ENCODE assay signal across 12 mouse cellular contexts in genomic region chr19:47502563-47502962, GRCm38 (mm10). TPM values are rescaled to one million over a fixed set of nuclear protein-coding genes. Genes with fewer than 3 reads are reported as not detected.
A peak's percentile ranks its signal among the peaks of the same experiment; 100 is the strongest.
DNase-seq lines count a peak whose midpoint lies in the region; ATAC-seq and TF ChIP-seq lines count a peak whose summit lies in the region.
"Had no signal": no experiment of that assay in that cellular context is flagged by ENCODE, and none has a peak within 500 bp of the region (broad histone marks: within the 10 kb centered on the region; RNA-seq: fewer than 3 reads in every experiment).

No protein-coding gene starts in this region.

- ATAC-seq in erythroid progenitor cell, adult 5-6 weeks (replicated peaks; ENCODE audit: low FRiP score, poor library complexity, severe bottlenecking) = 0 out of 2 replicates have a peak, but pooled peaks have one; percentile 48
- ATAC-seq: forebrain, embryonic 15.5 days had no signal

- no peaks in the 10 kb centered on the region for H3K27me3 ChIP-seq in kidney, adult 2 months (replicated peaks; ENCODE audit: control insufficient read depth, insufficient read depth, low read length)
- H3K27me3 ChIP-seq: forebrain, embryonic 15.5 days; hindbrain, embryonic 15.5 days; neural tube, embryonic 13.5 days had no signal

- no peak overlapping the region for H3K9ac ChIP-seq in ES-E14 (ENCODE audit: insufficient read depth, low read depth, low read length, poor library complexity, severe bottlenecking)
- H3K9ac ChIP-seq: forebrain, embryonic 15.5 days; hindbrain, embryonic 15.5 days; neural tube, embryonic 13.5 days had no signal

- H3K36me3 ChIP-seq in kidney, adult 2 months (ENCODE audit: control insufficient read depth, insufficient read depth, low read length) = no peaks in the 10 kb centered on the region
- H3K36me3 ChIP-seq in ES-E14 (ENCODE audit: control insufficient read depth, insufficient read depth, low read length, poor library complexity, severe bottlenecking) = peaks cover 2% of the 10 kb centered on the region; the same call in 1 of the 2 replicates
- H3K36me3 ChIP-seq: forebrain, embryonic 15.5 days; hindbrain, embryonic 15.5 days; neural tube, embryonic 13.5 days had no signal

- no peaks in the 10 kb centered on the region for H3K4me1 ChIP-seq in kidney, adult 2 months (ENCODE audit: control insufficient read depth, insufficient read depth, low read length)
- H3K4me1 ChIP-seq in ES-E14 (ENCODE audit: control insufficient read depth in 2 of 2, insufficient read depth in 2 of 2, low read length in 2 of 2, poor library complexity in 1 of 2) = no peaks in the 10 kb centered on the region

- in situ Hi-C loops in ES-E14 (cut with MboI; ENCODE audit: low sequenced_read_pairs in 2 of 2, unreplicated experiment in 2 of 2) = loop anchor here (5.0 to 25.0 kb wide), 2 partner anchors 235 to 310 kb away; no protein-coding TSS in a partner anchor

- H3K4me3 ChIP-seq in kidney, adult 2 months (ENCODE audit: insufficient read depth, low read depth, low read length) = no peak overlapping the region
- no peak overlapping the region for H3K4me3 ChIP-seq in ES-E14 (ENCODE audit: insufficient read depth in 1 of 2, low read depth in 1 of 2, low read length in 2 of 2, poor library complexity in 1 of 2, severe bottlenecking in 1 of 2)
- H3K4me3 ChIP-seq: forebrain, embryonic 15.5 days; hindbrain, embryonic 15.5 days; neural tube, embryonic 13.5 days had no signal

- peak; percentile 33 for DNase-seq in kidney, adult 2 months
- DNase-seq in kidney, postnatal 14 days = no peak
- DNase-seq in A20 (ENCODE audit: low read depth, low spot score) (peak; percentile 64), ES-E14 (ENCODE audit: low read depth, low spot score) (peak; percentile 38)
- DNase-seq in frontal cortex, postnatal 14 days (ENCODE audit: low spot score in 2 of 2) = no peak
- DNase-seq in gastrocnemius, postnatal 4 days (ENCODE audit: low spot score in 2 of 2) = no peak
- no peak for DNase-seq in cerebellum, adult 9-11 months
- DNase-seq: adrenal gland, postnatal 14 days had no signal

- no peaks in the 10 kb centered on the region for H3K9me3 ChIP-seq in ES-E14 (ENCODE audit: control insufficient read depth, insufficient read depth, low read depth, low read length)
- H3K9me3 ChIP-seq: forebrain, embryonic 15.5 days; hindbrain, embryonic 15.5 days; neural tube, embryonic 13.5 days had no signal

- WGBS in kidney, adult 2 months = 79% methylated on average over 8 of the region's 8 CpGs

- TF ChIP-seq POLR2A in kidney, adult 2 months (IDR thresholded peaks at IDR 0.05; ENCODE audit: low read depth, low read length) = no peak

- no peak overlapping the region for H3K27ac ChIP-seq in kidney, adult 2 months (ENCODE audit: insufficient read depth, low read depth, low read length)
- H3K27ac ChIP-seq in ES-E14 (ENCODE audit: insufficient read depth, low read depth, low read length, poor library complexity, severe bottlenecking) = no peak overlapping the region
- H3K27ac ChIP-seq: forebrain, embryonic 15.5 days; hindbrain, embryonic 15.5 days; neural tube, embryonic 13.5 days had no signal

- peak; percentile 43 for TF ChIP-seq CTCF in kidney, adult 2 months (conservative IDR thresholded peaks at IDR 0.05; ENCODE audit: insufficient read depth, insufficient read length, low read depth, low read length)

TF ChIP-seq in ES-E14, 5 proteins besides CTCF, POLR2A, EP300 and RAD21:
- TF ChIP-seq ZC3H11A (IDR thresholded peaks at IDR 0.05; ENCODE audit: borderline replicate concordance, low read depth, low read length) (peak; percentile 50; the same call in 1 of the 2 replicates), CHD2 (IDR thresholded peaks at IDR 0.05; ENCODE audit: low read depth, low read length) (no peak)
TF ChIP-seq in ES-E14: peak in this region for 1.

RNA-seq across cellular contexts. Expression of gene Stn1, which starts 34.7 kb away (rescaled TPM):
- polyA plus RNA-seq in kidney, adult 2 months (2012; rRNA removed) = 12.3 and 14.2 TPM in 2 replicates
- 20.2 and 22.9 TPM in 2 replicates for total RNA-seq in ES-E14 (2012; rRNA removed)
- total RNA-seq in erythroid progenitor cell, adult 5-6 weeks (2015; ENCODE audit: low replicate concordance) = 6.3 and 25.6 TPM in 2 replicates
- total RNA-seq in erythroid progenitor cell, adult 5-6 weeks (2017; ENCODE audit: low replicate concordance) = 5.9 and 14.1 TPM in 2 replicates
- 10 to 100 TPM; 19.9 to 23.7 TPM for total RNA-seq in gastrocnemius, postnatal 4 days (2021)

RNA-seq across cellular contexts. Expression of gene Sh3pxd2a, which starts 38.4 kb away (rescaled TPM):
- 14.9 and 15.5 TPM in 2 replicates for polyA plus RNA-seq in kidney, adult 2 months (2012; rRNA removed)
- 12.3 and 13.0 TPM in 2 replicates for total RNA-seq in ES-E14 (2012; rRNA removed)
- 3.2 and 6.3 TPM in 2 replicates for total RNA-seq in erythroid progenitor cell, adult 5-6 weeks (2015; ENCODE audit: low replicate concordance)
- total RNA-seq in erythroid progenitor cell, adult 5-6 weeks (2017; ENCODE audit: low replicate concordance) = 1.0 and 1.1 TPM in 2 replicates
- total RNA-seq in gastrocnemius, postnatal 4 days (2021) = 100 to 1,000 TPM; 124 to 134 TPM

Comparison
In these comparisons a context has a peak if more than half of its experiments do, and no peak if none do; other contexts are left out.
1. DNase-seq: peak in kidney, adult 2 months (single experiment), A20 (single experiment) and ES-E14 (single experiment); none in kidney, postnatal 14 days (single experiment), frontal cortex, postnatal 14 days (0 of 2), gastrocnemius, postnatal 4 days (0 of 2) and cerebellum, adult 9-11 months (single experiment).